Mouse (Mus musculus): ENCODE results near the gene Uts2.
"Not testable (repeated sequence)": the region's sequence is repeated elsewhere in the genome, so short reads cannot be mapped to it uniquely, and the experiment has no call there.

Gene Uts2

DNA sequence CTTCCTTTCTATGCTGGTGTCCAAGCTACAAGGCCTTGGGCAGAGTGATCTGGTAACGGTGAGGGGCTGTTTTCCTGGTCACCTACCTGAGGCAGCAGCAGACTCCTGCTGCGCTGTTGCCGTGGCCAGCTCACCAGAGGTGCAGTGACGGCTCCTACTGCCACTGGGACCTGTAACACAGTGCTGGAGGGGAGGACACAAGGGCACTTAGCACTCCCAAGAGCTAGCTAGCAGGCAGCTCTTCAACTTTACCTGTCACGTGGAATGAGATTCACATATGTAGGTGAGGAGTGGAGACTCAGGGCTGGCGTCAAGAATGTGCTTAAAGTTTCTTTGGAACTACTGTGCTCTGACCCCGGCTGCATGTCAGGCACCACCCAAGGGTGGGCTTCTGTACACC is 13.4 kb downstream of the Uts2 start:
- DNase-seq (ENCODE audit: low read depth, low spot score), result no peak

DNA sequence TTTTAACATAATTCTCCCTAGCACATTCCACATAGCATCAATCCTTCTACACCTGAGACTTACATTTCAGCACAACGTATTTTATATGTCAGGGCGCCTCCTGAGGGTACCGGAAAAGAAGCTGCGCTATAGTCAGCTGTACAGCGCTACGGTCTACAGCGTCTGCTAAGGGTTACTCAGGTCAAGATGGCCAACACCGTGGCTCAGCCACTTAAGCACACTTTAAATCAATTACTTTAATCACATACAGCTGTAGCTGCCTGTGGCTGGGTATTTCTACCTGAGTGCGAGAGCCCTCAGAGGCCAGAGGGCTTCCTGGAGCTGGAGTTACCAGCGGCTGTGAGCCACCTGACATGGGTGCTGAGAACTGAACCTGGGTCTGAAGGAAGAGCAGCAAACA is 19.0 kb downstream of the Uts2 start:
- DNase-seq (ENCODE audit: low read depth, low spot score), result no peak

DNA sequence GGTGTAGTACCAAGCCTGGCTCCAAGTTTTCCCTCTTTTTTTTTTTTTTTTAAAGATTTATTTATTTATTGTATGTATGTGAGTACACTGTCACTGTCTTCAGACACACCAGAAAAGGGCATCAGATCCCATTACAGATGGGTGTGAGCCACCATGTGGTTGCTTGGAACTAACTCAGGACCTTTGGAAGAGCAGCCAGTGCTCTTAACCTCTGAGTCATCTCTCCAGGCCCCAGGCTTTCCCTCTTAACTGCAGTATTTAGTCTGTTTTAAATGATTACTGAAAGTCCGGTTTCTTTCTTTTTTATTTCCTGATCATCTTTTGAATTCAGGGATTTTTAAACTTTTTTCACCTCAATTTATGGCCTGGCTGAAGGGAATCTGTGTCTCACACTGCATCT is 20.5 kb downstream of the Uts2 start:
- DNase-seq (ENCODE audit: low read depth, low spot score), result not testable (repeated sequence)

DNA sequence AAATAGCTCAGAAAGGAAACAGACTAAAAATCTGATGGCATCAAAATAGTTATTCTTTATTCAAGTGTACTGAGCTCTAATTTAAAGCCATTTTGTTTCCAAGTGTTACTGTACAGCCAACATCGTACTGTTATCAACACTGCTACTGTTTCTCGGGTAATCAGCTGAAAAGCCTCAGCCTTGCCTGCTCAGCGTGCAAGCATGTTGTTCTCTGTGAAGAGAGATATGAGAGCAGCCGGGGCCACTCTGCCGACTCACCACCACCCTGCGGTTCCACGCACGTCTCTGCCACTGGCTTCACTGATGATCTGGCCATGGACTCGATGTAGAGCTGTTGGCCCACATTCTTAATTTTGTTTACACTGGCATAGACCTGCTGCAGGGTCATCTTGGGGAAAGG is 27.3 kb downstream of the Uts2 start:
- DNase-seq (ENCODE audit: low read depth, low spot score), result no peak

DNA sequence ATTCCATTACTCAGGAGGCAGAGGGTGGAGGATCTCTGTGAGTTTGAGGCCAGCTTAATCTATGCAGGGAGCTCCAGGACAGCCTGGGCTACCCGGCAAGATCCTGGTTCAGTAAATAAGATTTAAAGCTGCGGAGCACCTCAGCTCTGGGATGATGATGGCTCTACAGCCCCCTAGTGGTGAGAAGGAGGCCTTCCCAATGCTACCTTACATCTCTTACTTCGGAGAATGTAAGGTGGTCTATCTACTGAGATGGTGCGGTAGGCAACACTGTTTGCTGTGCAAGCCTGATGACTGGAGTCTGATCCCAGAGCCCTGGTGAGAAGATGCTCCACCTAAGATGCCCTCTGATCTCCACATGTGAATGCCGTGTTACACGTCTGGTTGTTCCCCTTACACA is 30.1 kb downstream of the Uts2 start:
- DNase-seq (ENCODE audit: low read depth, low spot score), result peak; percentile 24

DNA sequence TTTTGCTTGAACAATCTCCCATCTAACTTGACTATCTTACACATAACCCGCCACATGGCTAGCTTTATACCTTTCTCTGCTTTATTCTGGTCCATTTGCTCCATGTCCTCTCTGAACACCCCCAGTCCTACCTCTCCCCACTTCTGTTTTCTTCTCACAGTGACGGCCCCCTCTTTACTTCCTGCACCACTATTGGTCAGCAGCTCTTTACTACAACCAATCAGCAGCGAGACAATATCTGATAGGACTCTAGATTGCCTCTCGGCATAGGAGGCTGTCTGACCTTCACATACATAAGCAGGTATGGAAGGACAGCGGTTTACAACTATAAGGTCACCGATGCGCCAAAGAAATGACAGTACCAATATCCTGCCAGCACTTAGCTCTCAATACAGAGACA is 39.6 kb downstream of the Uts2 start:
- DNase-seq (ENCODE audit: low read depth, low spot score), result no peak

DNA sequence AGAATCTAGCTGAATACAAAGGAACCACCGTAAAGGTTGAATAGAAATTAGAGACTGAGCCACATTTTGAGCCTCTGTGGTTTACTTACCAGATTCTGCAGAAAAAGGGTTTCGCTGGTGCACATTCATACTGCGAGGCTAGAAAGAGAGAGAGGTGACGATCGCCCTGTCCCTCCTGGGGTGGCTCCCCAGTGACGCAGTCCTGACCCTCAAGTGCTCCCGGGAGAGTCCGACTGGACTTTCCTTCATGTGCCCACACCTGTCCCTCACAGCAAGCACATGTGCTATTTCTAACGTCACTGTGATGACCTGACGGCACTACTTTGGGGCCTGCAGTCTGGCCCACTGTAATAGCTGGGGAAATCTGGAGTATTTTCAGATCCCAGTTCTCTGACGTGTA is 40.9 kb downstream of the Uts2 start:
- DNase-seq (ENCODE audit: low read depth, low spot score), result no peak

DNA sequence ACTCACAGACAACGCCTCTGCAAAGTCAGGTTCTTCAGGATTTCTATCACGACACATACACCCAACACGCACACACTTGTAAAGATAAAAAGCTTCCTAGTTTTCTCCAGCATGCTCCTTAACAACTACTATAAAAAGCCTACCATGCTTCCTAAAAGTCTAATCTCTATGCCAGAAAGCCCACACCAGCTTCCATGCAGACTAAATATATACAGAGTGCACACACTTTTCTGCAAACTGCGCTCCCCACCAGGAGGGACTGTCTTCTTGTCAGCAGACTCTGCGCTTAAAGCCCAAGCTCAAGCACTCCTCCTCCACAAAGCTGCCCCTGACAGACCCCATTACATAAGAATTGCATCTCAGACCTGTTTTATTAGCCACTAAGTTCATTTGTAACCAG is 44.6 kb downstream of the Uts2 start:
- no peak for DNase-seq (ENCODE audit: low read depth, low spot score)

DNA sequence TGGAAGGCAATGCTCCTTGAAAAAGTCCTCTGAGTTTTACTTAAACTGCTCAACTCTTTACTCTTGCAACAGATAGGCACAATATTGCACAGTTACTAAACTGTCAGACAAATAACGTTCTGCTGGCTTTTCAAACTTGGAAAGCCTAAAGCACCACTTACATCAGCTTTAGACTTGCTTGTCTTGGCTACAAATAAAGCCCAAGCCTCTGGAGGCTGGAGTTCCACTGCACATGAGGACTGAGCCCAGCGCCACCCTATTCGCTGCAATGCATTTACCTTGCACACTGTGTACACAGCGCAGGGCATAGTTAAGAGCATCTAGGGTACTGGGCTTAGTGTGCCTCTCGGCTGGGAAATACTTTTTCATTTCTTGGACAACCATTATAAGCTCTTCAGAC is 46.4 kb downstream of the Uts2 start:
- no peak for DNase-seq (ENCODE audit: low read depth, low spot score)

DNA sequence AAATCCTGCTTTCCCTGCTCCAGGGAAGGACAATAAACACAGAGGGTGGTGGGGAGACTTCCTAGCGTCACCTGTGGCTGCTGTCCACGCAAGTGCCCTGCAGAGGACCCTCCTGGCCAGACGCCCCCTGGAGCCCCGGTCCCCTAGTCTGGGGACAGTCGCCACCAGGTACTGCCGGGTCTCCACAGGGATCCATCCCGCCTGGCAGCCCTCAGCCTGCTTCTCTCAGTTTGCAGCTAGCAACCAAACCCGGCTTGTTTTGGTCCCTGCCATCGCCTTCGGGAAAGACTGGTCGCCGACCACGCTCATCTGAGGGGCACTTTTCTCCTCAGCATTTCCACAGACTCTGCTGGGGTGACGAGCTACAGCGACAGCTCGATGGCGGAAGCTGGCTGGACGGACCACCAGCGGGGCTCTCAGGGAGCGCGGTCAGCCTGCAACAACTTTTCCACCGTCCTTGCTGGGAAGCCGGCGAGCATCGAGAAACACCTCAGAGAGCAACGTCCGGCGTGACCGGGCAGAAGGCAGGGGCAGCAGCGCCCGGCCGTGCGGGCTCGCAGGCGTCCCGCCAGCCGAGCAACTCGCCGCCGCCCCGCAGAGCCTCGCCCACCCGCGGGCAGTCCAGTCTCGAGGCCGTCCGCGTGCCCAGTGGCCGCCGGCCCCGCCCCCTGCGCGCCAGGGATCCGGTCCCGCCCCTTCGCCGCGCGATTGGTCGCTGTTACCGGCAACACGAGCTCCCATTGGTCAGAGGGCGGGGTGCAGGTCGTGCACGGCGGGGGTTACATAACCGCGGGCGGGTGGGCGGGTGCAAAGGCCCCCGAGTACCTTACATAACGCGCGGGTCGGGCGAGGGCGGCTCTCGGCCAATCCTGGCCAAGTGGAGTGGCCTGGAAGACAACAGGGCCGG is 47.4 kb downstream of the Uts2 start, which contains the start of gene Per3:
TSS of gene Per3 (minus strand) at position 629 of the 907 bp plus-strand sequence.
- peak; percentile 92 for DNase-seq (ENCODE audit: low read depth, low spot score)

DNA sequence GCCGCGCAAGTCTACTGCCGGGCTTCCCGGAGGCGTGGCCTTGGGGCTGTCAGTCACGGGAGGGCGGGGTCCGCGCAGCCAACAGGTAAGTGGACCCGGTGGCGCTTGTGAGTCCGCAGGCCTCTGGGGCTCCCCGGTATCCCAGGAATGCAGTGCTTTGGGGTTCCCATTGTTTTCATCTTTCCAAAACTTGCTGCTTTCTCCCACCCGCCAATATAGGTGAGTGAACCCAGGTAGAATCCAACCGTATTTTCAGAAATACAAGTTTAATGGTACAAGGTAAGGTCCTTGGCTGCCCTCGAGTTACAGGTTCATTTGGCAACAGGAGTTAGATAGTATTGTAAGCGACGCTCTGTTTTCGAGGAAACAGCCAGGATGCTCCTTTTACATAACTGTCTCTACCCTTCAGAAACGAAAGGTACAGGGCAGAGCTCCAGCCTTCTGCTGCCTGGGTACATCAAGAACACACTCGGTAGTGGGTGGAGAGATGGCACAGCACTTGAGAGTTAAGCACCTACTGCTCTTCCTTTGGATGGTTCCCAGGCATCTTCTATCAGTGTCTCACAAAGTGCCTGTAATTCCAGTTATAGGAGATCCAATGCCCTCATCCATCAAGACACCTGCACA is 48.2 kb downstream of the Uts2 start:
- DNase-seq (ENCODE audit: low read depth, low spot score), result no peak

DNA sequence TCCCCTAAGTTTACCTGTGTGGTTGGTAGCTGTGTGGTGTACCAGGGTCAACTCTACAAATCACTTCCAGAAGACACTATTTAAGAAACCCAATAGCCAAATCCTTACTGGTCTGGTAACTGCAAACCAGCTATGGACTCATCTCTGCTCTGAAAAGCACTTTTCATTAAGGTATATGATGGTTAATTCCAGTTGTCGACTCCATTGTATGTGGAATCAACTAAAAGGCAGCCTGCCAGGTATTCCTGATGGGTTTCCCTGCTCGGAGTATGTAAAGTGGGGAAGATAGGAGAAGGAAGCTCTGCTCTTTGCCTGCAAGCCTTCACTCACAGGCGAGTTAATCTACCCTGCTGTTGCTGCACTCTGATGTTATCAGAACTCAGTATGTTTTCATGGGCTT is 49.6 kb downstream of the Uts2 start:
- DNase-seq (ENCODE audit: low read depth, low spot score), result no peak

DNA sequence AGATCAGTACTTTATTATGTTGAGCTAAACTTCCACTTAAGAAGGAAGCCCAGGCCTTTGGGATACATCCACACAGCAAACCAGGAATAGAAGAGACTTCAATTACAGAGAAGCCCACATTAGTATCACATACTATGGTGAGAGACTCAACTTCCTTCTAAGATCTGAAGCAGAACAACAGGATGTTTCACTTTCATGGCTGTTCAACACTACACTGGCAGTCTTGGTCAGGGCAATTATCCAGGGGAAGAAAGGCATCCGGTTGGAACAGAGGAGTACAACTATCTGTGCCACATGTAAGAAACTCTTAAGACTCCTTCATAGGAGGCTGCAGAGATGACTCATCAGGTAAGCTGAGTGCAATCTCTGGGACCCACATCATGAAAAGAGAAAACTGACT is 54.3 kb downstream of the Uts2 start:
- DNase-seq (ENCODE audit: low read depth, low spot score), result no peak

All from retina, postnatal 7 days (tissue).